ENCODE assay signal across 16 mouse cellular contexts in genomic region chr2:26787312-26787711, GRCm38 (mm10).
"Had no signal": no experiment of that assay in that cellular context is flagged by ENCODE, and none has a peak within 500 bp of the region (broad histone marks: within the 10 kb centered on the region; RNA-seq: fewer than 3 reads in every experiment).

No protein-coding gene starts in this region.

- H3K9ac ChIP-seq: neural tube, embryonic 13.5 days; neural tube, embryonic 15.5 days; stomach, embryonic 15.5 days had no signal

- H3K9me3 ChIP-seq: neural tube, embryonic 13.5 days; neural tube, embryonic 15.5 days; stomach, embryonic 15.5 days had no signal

- H3K36me3 ChIP-seq: neural tube, embryonic 13.5 days; neural tube, embryonic 15.5 days; stomach, embryonic 15.5 days had no signal

- H3K27ac ChIP-seq: neural tube, embryonic 13.5 days; neural tube, embryonic 15.5 days; stomach, embryonic 15.5 days; stomach, postnatal 0 days had no signal

- DNase-seq: retina, postnatal 1 day; right cerebral cortex, adult 18-20 months; right cerebral cortex, postnatal 14 days; right cerebral cortex, postnatal 25 days; right cerebral cortex, postnatal 4 days; spleen, adult 18-20 months; thymus, adult 18-20 months; thymus, adult 2 months; thymus, postnatal 14 days; thymus, postnatal 25 days; thymus, postnatal 36 days; thymus, postnatal 4 days had no signal

- H3K4me2 ChIP-seq: neural tube, embryonic 13.5 days; neural tube, embryonic 15.5 days; stomach, embryonic 15.5 days had no signal

- H3K27me3 ChIP-seq: neural tube, embryonic 13.5 days; neural tube, embryonic 15.5 days; stomach, embryonic 15.5 days had no signal

- H3K4me3 ChIP-seq: neural tube, embryonic 13.5 days; neural tube, embryonic 15.5 days; stomach, embryonic 15.5 days had no signal

- H3K4me1 ChIP-seq: neural tube, embryonic 13.5 days; neural tube, embryonic 15.5 days; stomach, embryonic 15.5 days had no signal
